Mouse (Mus musculus): Measurements from ENCODE around the gene Sorcs2.

The Sorcs2 gene

DNA sequence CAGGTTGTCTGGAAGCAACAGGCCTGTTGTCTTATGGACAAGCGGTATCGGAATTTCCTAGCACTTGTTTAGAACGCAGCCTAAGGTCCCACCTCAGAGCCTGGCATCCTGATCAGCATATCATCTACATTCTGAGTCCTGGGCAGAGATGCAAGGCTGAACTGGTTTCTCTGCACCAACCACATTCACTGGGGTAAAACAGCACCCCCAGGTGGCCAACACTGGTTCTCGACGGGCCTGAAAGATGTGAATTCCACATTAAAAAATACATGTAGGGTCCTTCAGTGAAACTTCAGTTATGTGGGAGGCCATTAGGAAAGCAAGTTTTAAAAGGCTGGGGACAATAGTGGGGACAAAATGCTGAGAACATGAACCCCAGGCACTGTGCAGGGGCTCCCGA lies 174.2 kb downstream of the Sorcs2 start:
- DNase-seq: peak; percentile 38 to 61

DNA sequence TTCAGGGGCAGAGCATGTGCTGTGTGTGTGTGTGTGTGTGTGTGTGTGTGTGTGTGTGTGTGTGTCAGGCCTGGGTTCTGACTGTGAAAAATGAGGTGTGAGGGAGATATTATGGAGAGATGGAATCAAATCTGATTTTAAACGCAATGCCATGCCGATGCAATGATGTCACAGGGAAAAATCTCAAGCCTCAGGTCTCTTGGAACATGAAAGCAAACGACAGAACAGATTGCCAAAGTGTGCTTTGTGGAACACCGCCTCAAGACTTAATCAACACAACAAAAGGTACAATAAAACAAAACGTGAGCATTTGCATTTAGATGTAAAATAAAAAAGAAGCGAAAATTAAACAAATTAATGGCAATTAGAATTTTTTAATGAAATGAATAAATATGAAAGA lies 177.3 kb downstream of the Sorcs2 start:
- no peak for DNase-seq

DNA sequence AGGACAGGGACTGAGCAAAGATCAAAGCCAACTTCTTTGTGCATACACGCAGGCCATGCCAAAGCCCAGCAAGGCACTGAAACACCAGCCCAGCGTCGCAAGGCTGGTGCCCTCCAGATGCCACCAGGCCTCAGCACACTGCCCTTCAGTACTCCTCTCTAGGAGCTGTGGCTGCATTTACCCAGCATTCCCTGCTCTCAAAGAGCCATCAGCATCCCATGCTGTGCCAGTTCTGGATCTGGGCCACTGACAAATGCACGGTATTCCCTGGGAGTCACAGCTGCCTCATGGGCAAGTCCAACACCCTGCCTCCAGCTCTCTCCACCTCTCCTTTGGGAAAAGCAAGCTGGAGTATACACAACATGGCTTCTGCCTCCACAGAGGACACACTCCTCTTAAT lies 177.8 kb downstream of the Sorcs2 start:
- DNase-seq: no peak

DNA sequence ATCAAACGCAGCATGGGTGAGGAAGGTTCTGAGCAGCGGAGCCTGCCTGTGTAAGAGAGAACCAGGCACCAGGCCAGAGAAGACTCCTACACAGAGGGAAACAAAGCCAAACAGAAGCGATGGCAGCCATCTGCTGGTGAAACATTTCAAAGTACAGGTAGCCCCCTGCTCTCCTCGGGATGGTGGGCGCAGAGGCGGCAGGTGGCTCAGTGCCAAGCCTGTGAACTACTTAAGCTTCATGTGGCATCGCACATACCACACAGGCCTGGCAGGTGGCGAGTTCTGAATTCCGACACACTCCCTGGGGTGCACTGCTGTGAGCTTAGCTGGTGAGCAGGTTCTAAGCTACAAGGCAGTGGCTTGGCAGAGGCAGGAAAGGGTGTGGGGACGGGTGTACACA lies 184.6 kb downstream of the Sorcs2 start:
- DNase-seq: peak; percentile 27 to 51

DNA sequence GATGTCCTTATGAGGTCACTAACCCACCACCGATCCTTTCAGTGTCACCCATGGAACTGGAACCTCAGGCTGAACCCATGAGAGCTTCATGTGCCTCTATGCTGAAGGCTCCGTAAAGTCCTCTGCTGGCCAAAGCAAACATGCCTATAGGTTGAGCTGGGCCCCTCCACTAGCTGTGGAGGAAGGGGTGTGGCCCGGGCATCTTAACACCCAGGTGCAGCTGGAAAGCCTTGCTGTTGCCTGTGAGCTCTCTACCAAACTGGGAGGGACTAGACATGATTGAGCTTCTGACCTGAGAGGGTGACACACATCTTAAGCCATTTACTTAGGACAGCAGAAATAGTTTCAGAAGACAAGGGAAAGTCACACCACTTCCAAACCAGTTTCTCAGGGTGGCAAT lies 189.1 kb downstream of the Sorcs2 start:
- DNase-seq: no peak

DNA sequence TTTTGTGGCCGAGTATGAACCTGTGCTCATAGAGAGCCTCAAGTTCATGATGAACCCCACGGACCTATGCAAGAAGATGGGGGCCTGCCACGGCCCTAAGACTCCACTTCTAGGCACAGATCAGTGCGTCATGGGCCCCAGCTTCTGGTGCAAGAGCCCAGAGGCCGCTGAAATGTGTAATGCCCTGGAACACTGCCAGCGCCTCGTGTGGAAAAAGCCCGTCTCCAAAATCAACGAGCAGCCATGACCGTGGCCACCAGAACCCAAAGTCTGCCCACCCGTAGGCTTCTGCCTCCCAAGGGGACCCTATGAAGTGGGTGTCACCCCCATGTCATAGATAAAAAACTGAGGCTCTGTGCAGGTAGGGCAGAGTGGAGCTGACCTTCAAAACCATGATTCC lies 192.5 kb downstream of the Sorcs2 start:
- no peak for DNase-seq

DNA sequence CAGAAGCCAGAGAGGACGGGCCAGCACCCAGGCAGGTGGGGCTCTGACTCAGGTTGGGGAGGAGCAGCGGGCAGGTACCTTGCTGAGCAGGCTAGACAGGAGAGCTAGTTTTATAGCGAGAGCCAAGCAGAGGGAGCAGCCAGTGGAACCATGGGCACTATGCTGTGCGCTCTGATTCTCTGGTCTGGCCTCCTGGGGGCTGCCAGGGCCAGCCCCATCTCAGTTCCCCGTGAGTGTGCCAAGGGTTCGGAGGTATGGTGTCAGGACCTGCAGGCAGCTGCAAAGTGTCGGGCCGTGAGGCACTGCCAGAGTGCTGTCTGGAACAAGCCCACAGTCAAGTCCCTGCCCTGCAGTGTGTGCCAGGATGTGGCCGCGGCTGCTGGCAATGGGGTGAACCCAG lies 194.0 kb downstream of the Sorcs2 start, which contains the start of gene Psapl1:
Psapl1 (plus strand) TSS at position 106 of the 400 bp plus-strand sequence.
- DNase-seq: no peak

DNA sequence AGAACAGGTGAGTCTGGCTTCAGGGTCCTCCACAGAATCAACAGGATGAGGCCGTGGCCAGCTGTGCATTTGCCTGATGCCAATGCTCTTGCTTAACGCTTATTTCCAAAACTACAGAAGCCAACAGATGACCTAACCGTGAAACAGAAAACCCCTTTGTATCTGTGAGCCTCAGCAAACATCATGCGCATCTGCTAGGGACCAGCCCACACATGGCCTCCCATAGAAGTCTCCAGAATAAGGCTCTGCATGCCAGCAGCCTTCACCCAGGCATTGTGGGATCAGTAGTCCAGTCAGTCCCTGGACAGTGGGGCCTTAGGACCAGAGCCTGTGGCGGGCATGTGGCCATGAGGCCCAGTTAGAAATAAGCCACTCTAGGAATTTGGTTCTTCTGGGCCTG lies 194.5 kb downstream of the Sorcs2 start:
- DNase-seq: no peak

DNA sequence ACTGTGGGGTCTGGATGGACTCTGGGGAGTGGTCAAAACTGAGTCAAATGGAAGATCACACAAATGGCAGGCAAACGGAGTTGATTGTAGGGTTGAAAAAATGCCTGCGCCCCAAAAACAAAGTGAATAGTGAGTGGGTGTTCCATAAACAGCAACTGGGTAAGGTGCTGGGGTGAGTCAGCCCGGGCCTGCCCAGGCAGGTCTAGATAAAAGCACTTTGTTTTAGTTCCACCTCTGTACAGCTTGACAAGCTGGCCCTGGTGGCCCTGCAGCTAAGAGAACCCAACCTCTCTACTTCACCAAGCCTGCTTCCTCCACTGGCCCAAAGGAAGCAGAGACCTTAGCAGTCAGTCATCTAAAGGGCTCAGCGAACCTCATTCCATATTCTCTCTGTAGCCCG lies 195.2 kb downstream of the Sorcs2 start:
- DNase-seq: no peak

DNA sequence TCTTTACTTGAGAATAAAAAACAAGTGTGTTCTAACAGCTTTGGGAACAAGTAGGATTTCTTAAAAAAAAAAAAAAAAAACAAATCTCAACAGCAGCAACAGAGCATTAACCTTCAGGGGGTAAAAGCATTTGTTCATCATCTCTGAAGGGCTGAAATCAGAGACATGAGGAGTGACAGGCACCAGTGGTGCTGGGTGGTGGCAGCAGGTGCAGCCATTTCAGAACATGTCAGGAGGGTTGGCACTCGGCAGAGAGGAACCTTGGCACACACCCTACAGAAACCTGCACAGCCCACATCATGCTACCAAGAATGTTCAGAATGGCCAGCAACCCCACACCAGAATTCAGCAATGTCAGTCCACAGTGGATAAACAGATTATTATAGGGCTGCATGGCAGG lies 198.4 kb downstream of the Sorcs2 start:
- DNase-seq: no peak

DNA sequence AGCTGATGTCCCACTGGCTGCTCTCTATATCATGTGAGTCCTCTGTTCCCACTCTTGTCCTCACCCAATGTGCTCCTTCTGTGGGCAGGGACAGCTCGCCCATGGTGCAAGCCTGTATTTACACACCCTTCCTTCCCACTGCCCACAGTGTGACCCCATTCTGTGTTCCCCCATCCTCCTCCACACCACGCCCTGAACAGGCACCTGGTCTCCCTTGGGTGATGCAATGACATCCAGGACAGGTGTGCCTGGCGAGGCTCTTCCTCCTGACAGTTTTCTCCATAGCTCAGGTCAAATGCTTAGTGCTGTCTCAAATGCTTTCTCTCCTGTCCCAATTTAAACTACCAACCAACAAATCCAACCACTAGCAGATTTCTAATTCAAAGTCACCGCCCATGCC lies 202.5 kb downstream of the Sorcs2 start:
- DNase-seq: no peak

DNA sequence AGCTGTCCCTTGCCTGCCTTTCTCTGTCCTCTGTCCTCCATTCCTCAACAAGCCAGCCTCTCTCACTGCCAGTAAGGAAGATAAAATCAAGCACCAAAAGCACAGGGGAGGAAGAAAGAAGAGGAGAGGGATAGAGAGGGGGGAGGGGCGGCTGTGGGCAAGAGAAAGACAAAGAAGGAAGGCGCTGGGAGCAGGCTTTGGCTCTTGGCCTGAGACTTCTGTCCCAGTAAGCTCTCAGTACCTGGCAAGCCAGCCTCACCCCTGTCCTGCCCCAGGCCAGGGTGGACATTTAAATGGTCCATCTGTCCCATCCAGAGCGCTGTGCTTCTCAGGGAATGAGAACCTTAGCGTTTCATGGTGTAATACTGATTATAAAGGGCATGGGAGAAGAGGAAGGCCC lies 203.3 kb downstream of the Sorcs2 start:
- DNase-seq: no peak

DNA sequence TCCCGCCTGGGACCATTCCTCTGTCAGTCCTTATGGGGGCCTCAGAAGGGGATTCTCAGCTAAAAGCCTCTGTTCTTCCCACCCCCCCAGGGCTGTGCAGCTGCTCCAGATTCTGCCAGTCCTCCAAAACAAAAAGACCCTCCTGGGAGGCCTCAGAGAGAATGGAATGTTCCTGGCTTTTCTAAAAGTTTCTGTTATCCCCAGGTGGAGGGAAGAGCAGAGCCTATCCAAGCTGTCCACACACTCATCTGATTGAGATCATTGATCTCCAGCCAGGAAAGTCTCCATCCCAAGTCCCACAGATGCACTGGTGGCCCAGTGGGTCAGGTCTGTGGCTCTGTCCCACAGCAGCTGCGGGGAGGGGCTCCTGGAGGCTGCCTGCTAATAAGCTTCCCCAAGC lies 205.3 kb downstream of the Sorcs2 start:
- no peak for DNase-seq

DNA sequence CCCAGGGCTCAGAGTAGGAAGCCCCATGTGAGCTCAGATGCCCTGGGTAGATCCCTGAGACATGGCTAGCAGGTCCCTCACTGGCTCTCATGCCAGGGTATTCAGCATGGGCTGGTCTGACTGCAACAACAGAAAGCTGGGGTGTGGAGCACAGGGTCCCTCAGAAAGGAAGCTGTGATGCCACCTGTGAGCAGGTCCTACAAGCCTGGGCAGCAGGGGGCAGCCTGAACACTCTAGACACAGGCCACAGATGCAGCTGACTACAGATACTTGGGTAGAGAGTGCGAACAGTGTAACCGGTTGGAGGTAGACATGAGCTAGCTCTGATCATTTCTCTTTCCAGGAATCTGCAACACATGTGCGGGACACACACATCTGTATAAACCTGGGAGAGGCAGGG lies 206.1 kb downstream of the Sorcs2 start:
- DNase-seq: no peak

DNA sequence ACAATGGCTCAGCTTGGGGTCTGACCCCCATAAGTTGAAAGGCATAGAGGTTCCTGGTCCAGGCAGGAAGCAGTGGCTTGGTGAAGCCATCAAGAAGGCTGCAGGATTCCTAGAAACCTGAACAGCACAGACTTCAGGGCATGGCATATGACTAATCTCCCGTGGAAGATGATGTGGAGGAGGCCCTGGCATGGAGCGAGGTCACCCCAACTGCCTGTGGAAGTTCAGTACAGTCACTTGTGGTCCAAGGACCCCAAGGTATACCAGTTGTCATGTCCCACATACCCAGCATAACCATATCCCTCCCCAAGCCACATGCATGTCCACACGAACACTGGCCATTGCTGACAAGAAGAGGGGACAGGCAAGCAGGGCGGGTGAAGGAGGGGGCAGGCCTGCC lies 206.7 kb downstream of the Sorcs2 start:
- no peak for DNase-seq

DNA sequence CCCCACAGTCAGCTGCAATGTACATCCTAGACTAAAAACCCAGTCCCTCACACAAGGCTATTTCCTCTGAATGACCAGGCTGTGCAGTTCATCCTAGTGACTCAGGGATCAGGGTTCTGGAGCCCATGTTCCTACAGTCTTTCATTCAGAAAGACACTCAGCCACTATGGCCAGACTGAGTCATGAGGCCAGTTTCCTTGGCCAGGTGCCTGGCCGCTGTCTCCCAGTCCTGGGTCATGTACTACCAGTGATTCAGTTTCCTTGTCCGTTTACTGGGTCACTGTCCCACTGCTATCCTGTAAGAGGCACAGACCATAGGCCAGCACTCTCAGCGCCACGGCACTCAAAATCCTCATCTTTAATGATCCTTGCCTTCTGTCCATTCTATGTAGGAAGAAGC lies 209.6 kb downstream of the Sorcs2 start:
- peak in 1 of 2 experiments; percentile 21 for DNase-seq

DNA sequence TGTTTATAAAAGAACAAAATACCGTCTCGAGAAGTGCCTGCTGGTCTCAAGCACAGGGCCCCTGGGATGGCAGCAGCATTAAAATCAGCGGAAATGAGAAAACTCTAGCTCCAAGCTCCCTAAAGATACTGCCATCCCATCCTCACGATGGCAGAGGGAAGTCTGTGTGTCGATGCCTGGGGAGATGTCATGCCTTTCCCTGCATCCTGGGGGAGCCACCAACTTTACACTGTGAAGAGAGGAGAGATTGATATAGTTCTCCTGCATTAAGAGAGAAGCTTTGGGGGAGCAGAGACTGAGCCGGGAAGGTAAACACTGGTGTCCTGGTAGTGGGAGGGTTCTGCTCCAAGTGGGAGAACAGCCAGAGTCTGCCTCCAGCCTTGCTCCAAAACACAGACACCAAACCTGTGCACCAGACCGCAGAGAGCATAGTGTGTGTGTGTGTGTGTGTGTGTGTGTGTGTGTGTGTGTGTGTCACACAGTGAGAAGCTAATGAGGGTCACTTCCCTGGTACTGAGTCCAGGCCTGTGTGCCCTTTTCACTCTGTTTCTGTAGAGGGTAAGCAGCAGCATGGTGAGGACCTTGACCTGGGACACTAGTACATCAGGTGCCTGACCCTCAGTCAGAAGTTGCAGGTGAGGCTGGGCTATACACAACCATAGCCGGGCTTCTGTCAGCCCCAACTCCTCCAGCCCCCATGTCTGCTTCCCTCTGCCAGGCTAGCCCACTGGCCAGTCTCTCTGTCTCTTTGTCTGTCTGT lies 211.5 kb downstream of the Sorcs2 start:
- DNase-seq: no peak

DNA sequence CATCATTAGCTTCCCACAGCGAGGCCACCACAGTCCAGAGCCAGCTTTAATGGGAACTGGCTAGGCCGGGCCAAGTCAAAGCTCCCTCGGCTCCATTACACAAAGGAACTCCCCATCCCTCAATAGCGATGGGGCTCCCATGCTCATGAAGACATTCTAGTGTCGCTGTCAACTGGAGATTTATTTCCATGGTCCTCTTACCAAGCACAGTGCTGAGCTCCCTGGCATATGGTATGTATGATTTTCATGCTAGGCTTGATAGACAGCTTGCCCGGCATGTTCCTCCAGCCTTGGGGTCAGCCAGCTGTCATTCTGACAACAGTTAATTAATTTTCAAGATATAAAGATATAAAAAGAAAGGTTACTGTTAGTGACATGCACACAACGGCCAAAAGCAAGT lies 215.6 kb downstream of the Sorcs2 start:
- DNase-seq: no peak

DNA sequence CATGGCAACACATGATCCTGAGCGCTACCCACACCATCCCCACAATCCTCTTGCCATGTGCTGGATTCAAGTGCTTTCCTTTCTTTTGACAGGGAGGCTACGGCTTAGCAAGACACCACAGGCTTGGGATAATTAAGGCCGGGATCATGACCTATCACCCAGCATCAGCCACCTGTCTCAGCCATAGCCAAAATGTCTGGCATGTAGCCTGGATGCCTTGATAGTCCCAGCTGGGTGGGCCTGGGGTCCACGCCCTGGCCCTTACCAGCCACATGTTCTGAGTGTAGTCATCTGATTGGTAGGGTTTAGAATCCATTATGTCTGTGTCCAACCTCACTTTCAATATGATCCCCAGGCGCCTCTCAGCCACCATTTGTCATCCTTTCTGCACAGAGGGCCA lies 218.2 kb downstream of the Sorcs2 start:
- DNase-seq: no peak

DNA sequence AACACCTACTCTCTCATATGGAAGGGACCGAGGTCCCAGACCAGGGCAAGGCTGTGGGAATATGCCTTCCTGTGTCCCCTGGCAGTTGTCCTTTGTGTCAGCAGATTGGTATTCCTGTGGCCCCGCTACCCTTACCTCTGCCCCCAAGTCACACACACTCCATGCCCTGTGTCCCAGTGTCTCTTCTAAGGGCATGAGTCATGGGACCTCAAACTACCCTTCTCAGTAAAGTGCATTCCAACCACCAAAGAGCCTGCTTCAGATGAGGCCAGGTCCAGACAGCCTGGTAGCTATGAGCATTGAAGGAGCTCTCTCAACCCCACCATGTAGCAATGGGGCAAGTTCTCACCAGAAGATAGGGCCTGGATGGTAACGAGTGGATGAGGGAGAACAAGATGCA lies 219.2 kb downstream of the Sorcs2 start:
- DNase-seq: no peak

DNA sequence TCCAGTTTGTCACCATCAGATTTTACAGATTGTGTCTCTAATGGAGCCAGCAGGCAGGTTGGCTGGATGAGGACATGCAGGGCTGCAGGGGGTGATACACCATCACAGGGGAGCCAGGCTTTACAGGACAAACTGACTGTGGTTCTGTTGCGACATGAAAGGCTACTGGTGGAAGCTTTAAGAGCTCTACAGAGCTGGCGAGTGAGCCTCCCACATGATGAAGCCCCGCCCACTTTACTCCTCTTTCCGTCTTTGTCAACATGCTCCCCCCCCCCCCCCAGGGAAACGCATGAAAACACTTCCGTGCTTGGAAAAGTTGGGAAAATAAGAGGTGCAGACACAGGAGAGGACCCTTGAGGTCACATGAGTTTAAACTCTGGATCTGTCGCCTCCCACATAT lies 219.7 kb downstream of the Sorcs2 start:
- DNase-seq: no peak

DNA sequence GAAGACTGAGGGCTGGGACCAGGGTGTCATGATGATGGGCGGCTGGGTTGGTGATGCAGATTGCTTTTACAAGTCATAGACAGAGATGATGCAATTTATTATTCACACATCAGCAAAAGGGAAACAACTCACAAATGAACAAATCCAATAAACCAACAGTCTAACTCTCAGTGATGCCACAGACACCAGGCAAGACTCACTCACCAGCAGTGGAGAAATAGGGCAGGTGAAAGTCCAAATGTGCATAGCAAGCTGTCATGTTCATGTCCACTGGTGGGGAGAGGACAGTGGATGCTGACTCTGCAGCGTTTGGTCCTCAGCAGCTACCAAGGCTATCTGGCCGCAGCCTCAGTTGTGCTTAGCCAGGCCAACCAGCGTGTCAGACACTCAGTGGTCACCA lies 221.1 kb downstream of the Sorcs2 start:
- no peak for DNase-seq

DNA sequence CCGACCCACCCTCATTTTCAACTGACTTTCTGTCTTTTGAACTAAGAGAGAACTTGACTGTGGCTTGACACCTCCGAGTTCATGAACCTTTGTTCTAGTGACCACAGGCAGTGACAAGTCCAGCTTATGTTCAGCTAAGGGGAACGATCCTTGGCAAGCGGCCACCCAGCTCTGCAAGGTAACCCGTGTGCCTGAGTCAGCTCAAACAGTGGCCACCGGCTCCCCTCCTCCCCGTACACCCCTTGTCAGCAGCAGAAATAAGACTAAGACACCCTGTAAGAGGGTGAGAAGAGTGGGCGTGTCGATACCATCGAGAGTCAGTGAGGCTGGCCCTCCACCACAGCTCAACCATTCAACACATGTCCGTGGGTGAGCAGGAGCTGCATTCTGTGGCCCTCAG lies 221.5 kb downstream of the Sorcs2 start:
- DNase-seq: no peak

DNA sequence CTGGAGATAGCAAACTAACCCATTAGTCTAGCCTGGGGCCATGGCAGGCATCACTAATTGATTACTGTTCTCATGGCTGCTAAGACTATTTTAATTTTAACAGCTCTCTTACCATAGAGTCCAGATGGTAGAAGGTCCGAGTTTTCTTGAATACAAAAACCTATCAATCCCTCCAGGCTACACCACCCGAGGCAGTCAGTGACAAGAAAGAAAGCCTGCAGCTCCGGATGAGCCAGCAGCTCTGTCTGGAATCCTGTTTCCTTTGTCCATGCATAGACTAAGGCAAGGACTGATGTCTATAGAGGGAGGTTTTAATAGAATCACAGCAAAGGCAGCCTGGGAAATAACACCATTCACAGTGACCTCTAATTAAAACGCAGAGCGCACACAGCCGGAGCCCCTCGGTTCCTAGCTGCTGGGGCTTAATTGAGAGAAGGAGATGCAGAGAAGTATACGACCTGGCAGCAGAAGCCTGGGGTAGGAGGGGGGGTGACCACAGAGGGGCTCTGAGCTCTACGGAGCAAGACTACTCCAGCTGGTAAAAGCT lies 223.3 kb downstream of the Sorcs2 start:
- no peak for DNase-seq
